Mouse (Mus musculus) CD4-positive helper T cell, adult 2 months (primary cell): ENCODE results near the gene Pprc1.

ENCODE experiments used
- DNase-seq: peaks from one replicate; pipeline ENCODE4 v3.0.0-alpha.2; 2012; ENCODE audit warnings: low read depth, missing footprints, low spot score

The Pprc1 gene

DNA sequence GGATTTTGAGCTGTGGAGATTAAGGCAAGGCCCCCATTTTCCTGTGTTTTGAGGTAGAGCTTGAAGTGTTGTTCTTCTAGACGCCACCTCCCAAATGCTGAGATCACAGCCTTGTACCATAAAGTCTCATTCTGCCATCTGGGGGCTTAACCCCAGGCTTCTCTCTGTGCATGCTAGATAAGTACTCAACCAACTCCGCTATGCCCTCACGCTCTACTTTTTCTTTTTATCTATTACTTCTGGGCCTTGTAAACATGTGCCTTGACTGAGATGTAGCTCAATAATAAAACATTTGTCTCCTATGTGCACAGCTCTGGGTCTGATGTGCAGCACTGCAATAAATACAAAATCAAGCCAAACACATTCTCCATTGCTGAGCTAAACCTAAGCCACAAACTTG is 74.8 kb downstream of the Pprc1 start:
- no peak for DNase-seq

DNA sequence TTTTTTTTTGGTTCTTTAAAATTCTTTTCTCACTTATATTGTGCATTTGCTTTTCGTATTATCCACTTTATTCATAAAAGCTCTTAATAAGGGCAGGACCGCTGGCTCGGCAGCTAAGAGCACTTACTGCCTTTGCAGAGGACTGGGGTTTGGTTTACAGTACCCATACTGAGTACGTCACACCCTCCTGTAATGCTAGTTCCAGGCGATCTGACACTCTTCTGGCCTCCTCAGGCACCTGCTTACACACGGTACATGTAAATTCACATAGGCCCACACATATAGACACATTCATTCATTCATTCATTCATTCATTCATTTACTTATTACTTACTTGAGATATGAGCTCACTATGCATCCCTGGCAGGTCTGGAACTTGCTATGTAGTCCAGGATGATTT is 76.2 kb downstream of the Pprc1 start:
- DNase-seq = no peak
